Mouse (Mus musculus) heart, embryonic 11.5 days (tissue): ENCODE measurements at regions not wholly inside any gene's neighbourhood (a gene's known extent, or its start where the extent isn't known, plus 50 kb on each side); places are given as distances from the start of the nearest gene placed in this dataset.
"Not testable (repeated sequence)": the region's sequence is repeated elsewhere in the genome, so short reads cannot be mapped to it uniquely, and the experiment has no call there.

Experiments
- ATAC-seq: fragments of 200-750 bp; cut with Nextera tagmentation; replicated peaks from 2 replicates; pipeline ENCODE4 v1.8.0; 2017; ENCODE audit warnings: moderate library complexity; ENCODE audit not compliant: insufficient number of reproducible peaks, low FRiP score, low TSS enrichment
- H3K27ac ChIP-seq: fragments of 300-500 bp; sonication (generic); 2 replicates; pipeline ENCODE4 v1.5.1; 2014; ENCODE audit warnings: mild to moderate bottlenecking, low read depth, low read length
- H3K27me3 ChIP-seq: fragments of 300-500 bp; sonication (generic); 2 replicates; pipeline ENCODE4 v1.6.1; 2014; ENCODE audit warnings: mild to moderate bottlenecking, low read length, mixed read lengths; ENCODE audit not compliant: control insufficient read depth, insufficient read depth
- H3K36me3 ChIP-seq: fragments of 300-500 bp; sonication (generic); 2 replicates; pipeline ENCODE4 v1.6.1; 2014; ENCODE audit warnings: mild to moderate bottlenecking, low read length, moderate library complexity, mixed read lengths; ENCODE audit not compliant: control insufficient read depth, insufficient read depth
- H3K4me1 ChIP-seq: fragments of 300-500 bp; sonication (generic); 2 replicates; pipeline ENCODE4 v1.6.1; 2014; ENCODE audit warnings: low read length; ENCODE audit not compliant: control insufficient read depth, insufficient read depth
- H3K4me2 ChIP-seq: fragments of 300-500 bp; sonication (generic); 2 replicates; pipeline ENCODE4 v1.6.1; 2014; ENCODE audit warnings: mild to moderate bottlenecking, moderate library complexity
- H3K4me3 ChIP-seq: fragments of 300-500 bp; sonication (generic); 2 replicates; pipeline ENCODE4 v1.5.1; 2014; ENCODE audit warnings: low read depth, low read length
- H3K9ac ChIP-seq: fragments of 300-500 bp; sonication (generic); 2 replicates; pipeline ENCODE4 v1.6.1; 2014; ENCODE audit warnings: mild to moderate bottlenecking, low read depth, low read length, moderate library complexity
- H3K9me3 ChIP-seq: fragments of 300-500 bp; sonication (generic); replicated peaks from 2 replicates; pipeline ENCODE4 v1.6.1; 2016; ENCODE audit warnings: low read length; ENCODE audit not compliant: control insufficient read depth
- WGBS: fragments of 180-500 bp; shearing (Covaris S2); extraction: QIAGEN DNeasy Blood & Tissue Kit; methylation state at CpG from one replicate; pipeline ENCODE4 v1.1.7; 2014; ENCODE audit not compliant: insufficient replicate concordance; 5-methylcytosine and 5-hydroxymethylcytosine counted together

GRCm38 (mm10) chr6:3179603-3180348 is 219.6 kb downstream of the Samd9l start:
- not testable (repeated sequence) for H3K27me3 ChIP-seq, H3K4me3 ChIP-seq, ATAC-seq, H3K36me3 ChIP-seq, H3K9ac ChIP-seq, H3K27ac ChIP-seq, H3K4me2 ChIP-seq, H3K4me1 ChIP-seq
- H3K9me3 ChIP-seq = peaks cover 11% of the 10 kb centered on the region
- 73% methylated on average over 7 of the region's 10 CpGs for WGBS

GRCm38 (mm10) chr6:3169479-3169878 is 229.9 kb downstream of the Samd9l start:
- not testable (repeated sequence) for H3K27me3 ChIP-seq, H3K27ac ChIP-seq, H3K9me3 ChIP-seq, H3K4me1 ChIP-seq, ATAC-seq, H3K4me3 ChIP-seq, H3K9ac ChIP-seq, H3K36me3 ChIP-seq, H3K4me2 ChIP-seq
- WGBS = 65% methylated on average over 3 of the region's 4 CpGs

- H3K27ac ChIP-seq, H3K27me3 ChIP-seq, H3K36me3 ChIP-seq, H3K9ac ChIP-seq, H3K4me2 ChIP-seq, H3K4me3 ChIP-seq, ATAC-seq, H3K4me1 ChIP-seq, H3K9me3 ChIP-seq: not testable (repeated sequence)
- no CpG with 5 or more reads among the region's 1 CpGs for WGBS
These were observed 233.2 kb downstream of the Samd9l start for GRCm38 (mm10) chr6:3166149-3166548.

DNA sequence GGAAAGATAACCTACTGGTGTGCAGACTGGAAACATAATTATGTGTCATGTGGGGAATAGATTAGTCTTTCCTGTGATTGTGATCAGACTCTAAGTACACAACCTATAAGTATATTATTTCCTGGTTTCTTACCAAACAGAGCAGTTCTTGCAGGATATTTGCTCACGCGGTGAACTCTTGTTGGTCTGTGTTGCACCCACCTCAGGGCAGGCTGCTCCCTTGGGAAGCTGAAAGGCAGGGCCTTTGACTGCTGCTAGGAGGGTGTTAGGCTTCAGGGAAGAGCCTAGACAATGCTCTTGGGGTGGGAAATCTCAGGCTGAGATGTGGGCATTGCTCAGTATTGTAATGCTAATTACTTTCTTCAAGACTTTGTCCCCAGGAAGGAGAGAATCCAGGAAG is 247.5 kb downstream of the Samd9l start:
- H3K4me2 ChIP-seq, H3K36me3 ChIP-seq, H3K4me1 ChIP-seq, H3K4me3 ChIP-seq, ATAC-seq, H3K9me3 ChIP-seq, H3K9ac ChIP-seq, H3K27ac ChIP-seq, H3K27me3 ChIP-seq: not testable (repeated sequence)
- 39% methylated on average over 2 of the region's 2 CpGs for WGBS

DNA sequence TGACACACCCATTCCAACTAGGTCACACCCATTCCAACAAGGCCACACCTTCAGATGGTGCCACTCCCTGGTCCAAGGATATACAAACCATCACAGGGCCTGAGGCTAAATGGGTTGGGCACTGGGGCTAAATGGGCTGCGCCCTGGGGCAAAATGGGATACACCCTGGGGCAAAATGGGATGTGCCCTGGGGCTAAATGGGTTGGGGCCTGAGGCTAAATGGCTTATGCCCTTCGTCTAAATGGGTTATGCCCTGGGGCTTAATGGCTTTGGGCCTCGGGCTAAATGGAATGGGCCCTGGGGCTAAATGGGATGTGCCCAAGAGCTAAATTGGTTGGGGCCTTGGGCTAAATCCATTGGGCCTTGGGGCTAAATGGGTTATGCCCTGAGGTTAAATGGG is 261.5 kb downstream of the Samd9l start:
- not testable (repeated sequence) for ATAC-seq, H3K4me3 ChIP-seq, H3K4me2 ChIP-seq, H3K27ac ChIP-seq, H3K9ac ChIP-seq, H3K36me3 ChIP-seq, H3K9me3 ChIP-seq, H3K27me3 ChIP-seq, H3K4me1 ChIP-seq
- 68% methylated on average over 3 of the region's 3 CpGs for WGBS

GRCm38 (mm10) chr6:3133763-3134162 is 265.6 kb downstream of the Samd9l start:
- not testable (repeated sequence) for H3K4me2 ChIP-seq, H3K4me1 ChIP-seq, H3K27ac ChIP-seq, H3K27me3 ChIP-seq, H3K9ac ChIP-seq, H3K36me3 ChIP-seq, ATAC-seq, H3K4me3 ChIP-seq, H3K9me3 ChIP-seq
- WGBS = 69% methylated on average over 4 of the region's 4 CpGs

GRCm38 (mm10) chr6:3116296-3116695 is 283.1 kb downstream of the Samd9l start:
- not testable (repeated sequence) for H3K4me1 ChIP-seq, H3K4me2 ChIP-seq, H3K36me3 ChIP-seq, H3K9ac ChIP-seq, H3K27ac ChIP-seq, H3K4me3 ChIP-seq, H3K27me3 ChIP-seq, H3K9me3 ChIP-seq, ATAC-seq
- WGBS = 0% methylated on average over 1 of the region's 3 CpGs
